Mouse (Mus musculus): ENCODE data around the gene Cyp3a16. TPM values are rescaled to one million over a fixed set of nuclear protein-coding genes. Genes with fewer than 3 reads are reported as not detected.

The Cyp3a16 gene
- polyA plus RNA-seq, 1 experiment from 2014 or later: not detected

Other genes starting within 250 kb of the Cyp3a16 start
- 39.6 and 45.9 TPM in 2 replicates for gene Zfp655, start 238.0 kb downstream of the Cyp3a16 start, polyA plus RNA-seq (2015; fragmentation: Nextera tagmentation; extraction: Ambion mirVana)
- 0.66 and 1.0 TPM in 2 replicates for gene Zscan25, start 189.2 kb downstream of the Cyp3a16 start, polyA plus RNA-seq (2015; fragmentation: Nextera tagmentation; extraction: Ambion mirVana)
- not detected in 2 replicates for gene Cyp3a57, start 124.4 kb downstream of the Cyp3a16 start, polyA plus RNA-seq (2015; fragmentation: Nextera tagmentation; extraction: Ambion mirVana)
- gene Cyp3a41b, start 115.0 kb upstream of the Cyp3a16 start, polyA plus RNA-seq (2015; fragmentation: Nextera tagmentation; extraction: Ambion mirVana): not detected in 2 replicates

Data from forebrain, embryonic 16.5 days (tissue).